Mouse (Mus musculus) CH12.LX (cell line): ENCODE measurements at regions not wholly inside any gene's neighbourhood (a gene's known extent, or its start where the extent isn't known, plus 50 kb on each side); places are given as distances from the start of the nearest gene placed in this dataset.

Experiments used
- DNase-seq: peaks from one replicate; pipeline ENCODE4 v3.0.0-alpha.2; 2013; ENCODE audit errors: extremely low read depth
- H3K27ac ChIP-seq: 2 replicates; pipeline ENCODE4 v1.5.1; 2012; ENCODE audit warnings: low read depth, mild to moderate bottlenecking, control low read depth, moderate library complexity; ENCODE audit not compliant: insufficient read depth
- H3K27me3 ChIP-seq: replicated peaks from 2 replicates; pipeline ENCODE3; 2012; ENCODE audit warnings: inconsistent platforms
- H3K36me3 ChIP-seq, 2 experiments: replicated peaks in 1 of 2; 2 replicates each; pipeline versions ENCODE3 to v1.6.1; 2012; ENCODE audit warnings: inconsistent platforms in 1 of 2, low read length in 1 of 2, mild to moderate bottlenecking in 1 of 2, mixed read lengths in 1 of 2, moderate library complexity in 1 of 2; ENCODE audit not compliant: control insufficient read depth in 1 of 2, insufficient read depth in 1 of 2
- H3K4me1 ChIP-seq, 2 experiments: 2 replicates each; pipeline ENCODE4 v1.6.1; 2012; ENCODE audit warnings: inconsistent platforms in 1 of 2, moderate library complexity in 1 of 2; ENCODE audit not compliant: insufficient read depth in 2 of 2, control insufficient read depth in 1 of 2
- H3K4me2 ChIP-seq: 2 replicates; pipeline ENCODE4 v1.6.1; 2012; ENCODE audit warnings: low read depth, mild to moderate bottlenecking, control low read depth; ENCODE audit not compliant: poor library complexity, insufficient read depth, severe bottlenecking
- H3K4me3 ChIP-seq, 3 experiments: fragments of 150-350 bp in 1 of 3; sonication (generic) in 1 of 3; replicated peaks in 1 of 3; 2 replicates each; pipeline versions ENCODE3 to v1.5.1; 2011 to 2012; ENCODE audit warnings: low read depth in 2 of 3, low read length in 2 of 3, mild to moderate bottlenecking in 2 of 3, moderate library complexity in 2 of 3, control low read depth in 1 of 3, improper control_type of control experiment in 1 of 3, inconsistent platforms in 1 of 3, mixed read lengths in 1 of 3; ENCODE audit not compliant: poor library complexity in 1 of 3
- H3K79me2 ChIP-seq: replicated peaks from 2 replicates; pipeline ENCODE4 v1.6.1; 2012; ENCODE audit warnings: mild to moderate bottlenecking, moderate library complexity; ENCODE audit not compliant: control insufficient read depth, poor library complexity, insufficient read depth, severe bottlenecking; ENCODE audit errors: extremely low read depth
- H3K9ac ChIP-seq: 2 replicates; pipeline ENCODE4 v1.6.1; 2012; ENCODE audit warnings: low read depth, mild to moderate bottlenecking, control low read depth, moderate library complexity; ENCODE audit not compliant: insufficient read depth
- H3K9me3 ChIP-seq: replicated peaks from 2 replicates; pipeline ENCODE3; 2012; ENCODE audit warnings: low read length, inconsistent platforms, mixed read lengths
- BHLHE40 ChIP-seq: IDR thresholded peaks from 2 replicates; pipeline ENCODE4 v1.6.1; 2011; ENCODE audit warnings: mild to moderate bottlenecking, low read depth, low read length, improper control_type of control experiment
- CHD1 ChIP-seq: IDR thresholded peaks from 2 replicates; pipeline ENCODE4 v1.6.1; 2012; ENCODE audit warnings: low read depth, low read length, improper control_type of control experiment, inconsistent platforms
- CHD2 ChIP-seq: IDR thresholded peaks from 2 replicates; pipeline ENCODE4 v1.6.1; 2011; ENCODE audit warnings: low read length, improper control_type of control experiment
- CTCF ChIP-seq, 2 experiments: IDR thresholded peaks in 1 of 2; conservative IDR thresholded peaks in 1 of 2; 2 replicates each; pipeline ENCODE4 v1.5.1; 2011 to 2012; ENCODE audit warnings: low read depth in 2 of 2, low read length in 2 of 2, improper control_type of control experiment in 1 of 2, inconsistent platforms in 1 of 2, mild to moderate bottlenecking in 1 of 2, moderate library complexity in 1 of 2
- E2F4 ChIP-seq: IDR thresholded peaks from 2 replicates; pipeline ENCODE4 v1.6.1; 2011; ENCODE audit warnings: low read depth, low read length, improper control_type of control experiment; ENCODE audit not compliant: insufficient replicate concordance
- EP300 ChIP-seq: IDR thresholded peaks from 2 replicates; pipeline ENCODE4 v1.6.1; 2011; ENCODE audit warnings: low read length, improper control_type of control experiment
- ETS1 ChIP-seq: conservative IDR thresholded peaks from 2 replicates; pipeline ENCODE4 v1.6.1; 2012; ENCODE audit warnings: low read depth, mild to moderate bottlenecking, inconsistent platforms, low read length, improper control_type of control experiment, moderate library complexity
- JUN ChIP-seq: IDR thresholded peaks from 2 replicates; pipeline ENCODE4 v1.6.1; 2011; ENCODE audit warnings: low read depth, mild to moderate bottlenecking, low read length, improper control_type of control experiment, moderate library complexity; ENCODE audit not compliant: insufficient read depth
- JUND ChIP-seq: conservative IDR thresholded peaks from 2 replicates; pipeline ENCODE4 v1.6.1; 2011; ENCODE audit warnings: low read depth, low read length, improper control_type of control experiment
- MAFK ChIP-seq: IDR thresholded peaks from 2 replicates; pipeline ENCODE4 v1.6.1; 2011; ENCODE audit warnings: low read length, improper control_type of control experiment; ENCODE audit not compliant: insufficient replicate concordance
- MAZ ChIP-seq: IDR thresholded peaks from 2 replicates; pipeline ENCODE4 v1.6.1; 2012; ENCODE audit warnings: low read depth, mild to moderate bottlenecking, inconsistent platforms, low read length, improper control_type of control experiment, moderate library complexity
- MEF2A ChIP-seq: IDR thresholded peaks from 2 replicates; pipeline ENCODE4 v1.6.1; 2014; ENCODE audit warnings: low read depth, mild to moderate bottlenecking, inconsistent platforms, low read length, improper control_type of control experiment, borderline replicate concordance
- MXI1 ChIP-seq: IDR thresholded peaks from 2 replicates; pipeline ENCODE4 v1.6.1; 2011; ENCODE audit warnings: mild to moderate bottlenecking, low read depth, low read length, improper control_type of control experiment
- MYC ChIP-seq: IDR thresholded peaks from 2 replicates; pipeline ENCODE4 v1.6.1; 2011; ENCODE audit warnings: low read depth, mild to moderate bottlenecking, improper control_type of control experiment, low read length
- NELFE ChIP-seq: IDR thresholded peaks from 2 replicates; pipeline ENCODE4 v1.6.1; 2011; ENCODE audit warnings: low read depth, low read length, improper control_type of control experiment
- NRF1 ChIP-seq: IDR thresholded peaks from 2 replicates; pipeline ENCODE4 v1.6.1; 2014; ENCODE audit warnings: low read depth, mild to moderate bottlenecking, inconsistent platforms, low read length, improper control_type of control experiment, moderate library complexity
- POLR2AphosphoS2 ChIP-seq: IDR thresholded peaks from 2 replicates; pipeline ENCODE4 v1.6.1; 2011; ENCODE audit warnings: low read depth, low read length, improper control_type of control experiment
- SIN3A ChIP-seq: IDR thresholded peaks from 2 replicates; pipeline ENCODE4 v1.6.1; 2012; ENCODE audit warnings: low read length, improper control_type of control experiment, inconsistent platforms
- TBP ChIP-seq: conservative IDR thresholded peaks from 2 replicates; pipeline ENCODE4 v1.6.1; 2011; ENCODE audit warnings: low read depth, low read length, improper control_type of control experiment
- TCF12 ChIP-seq: IDR thresholded peaks from 2 replicates; pipeline ENCODE4 v1.6.1; 2014; ENCODE audit warnings: low read depth, mild to moderate bottlenecking, inconsistent platforms, low read length, improper control_type of control experiment
- UBTF ChIP-seq: IDR thresholded peaks from 2 replicates; pipeline ENCODE4 v1.6.1; 2012; ENCODE audit warnings: low read depth, mild to moderate bottlenecking, inconsistent platforms, low read length, improper control_type of control experiment, moderate library complexity
- USF1 ChIP-seq: IDR thresholded peaks from 2 replicates; pipeline ENCODE4 v1.6.1; 2014; ENCODE audit warnings: low read depth, mild to moderate bottlenecking, inconsistent platforms, low read length, improper control_type of control experiment
- USF2 ChIP-seq: conservative IDR thresholded peaks from 2 replicates; pipeline ENCODE4 v1.6.1; 2011; ENCODE audit warnings: low read depth, low read length, improper control_type of control experiment
- ZKSCAN1 ChIP-seq: IDR thresholded peaks from 2 replicates; pipeline ENCODE4 v1.6.1; 2012; ENCODE audit warnings: low read depth, inconsistent platforms, low read length, improper control_type of control experiment, borderline replicate concordance
- ZNF384 ChIP-seq: IDR thresholded peaks from 2 replicates; pipeline ENCODE4 v1.6.1; 2012; ENCODE audit warnings: low read depth, low read length, improper control_type of control experiment, inconsistent platforms
- dilution Hi-C: fragments of 300-500 bp; cut with MboI; formaldehyde crosslinking; loops from 2 replicates; pipeline ENCODE4 v1.14.3; 2020; ENCODE audit warnings: low sequenced_read_pairs; ENCODE audit not compliant: extremely low pct_unique_long_range_greater_than_20kb, extremely low pct_ligation_motif_present
- in situ Hi-C: fragments of 300-500 bp; cut with MboI; formaldehyde crosslinking; loops from 3 replicates; pipeline ENCODE4 v1.14.3; 2019; ENCODE audit warnings: low sequenced_read_pairs, low pct_ligation_motif_present, low pct_unique_long_range_greater_than_20kb, mixed read lengths

DNA sequence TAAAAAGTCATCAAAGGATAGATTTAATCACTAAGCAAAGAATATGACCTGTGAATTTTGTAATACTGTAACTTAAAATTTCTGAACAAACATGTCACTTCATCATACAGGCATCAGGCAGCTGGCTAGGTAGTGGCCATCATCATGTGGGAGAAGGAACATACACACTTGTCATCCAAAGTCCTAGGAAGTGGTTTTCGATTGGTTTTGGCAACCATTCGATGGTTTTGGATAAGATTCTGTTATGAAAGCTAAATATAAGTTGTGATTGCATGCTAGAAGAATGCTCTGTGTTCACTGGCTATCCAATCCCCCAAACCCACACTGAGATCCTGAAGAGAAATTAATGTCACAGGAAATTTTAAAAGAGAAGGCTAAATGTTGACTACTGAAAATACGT lies 207.7 kb downstream of the Gm7489 start:
- DNase-seq: no peak
- dilution Hi-C loops: no loop called here

DNA sequence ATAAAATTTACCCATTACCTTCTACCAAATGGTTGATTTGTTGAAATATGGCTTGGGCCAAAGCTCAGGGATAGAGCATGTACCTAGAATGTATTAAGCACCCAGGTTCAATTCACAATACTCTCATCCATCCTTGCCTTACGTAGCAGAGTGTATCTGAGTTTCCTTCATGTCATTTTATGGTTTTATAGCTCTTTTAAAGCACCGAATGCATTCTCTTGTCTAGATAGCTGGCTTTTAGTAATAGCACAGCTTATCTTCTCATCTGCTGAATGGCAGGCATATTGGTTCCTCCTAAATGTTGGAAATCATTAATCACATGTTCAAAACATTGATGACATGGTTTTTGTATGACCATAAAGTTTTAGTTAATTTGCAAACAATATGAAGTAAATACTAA lies 212.8 kb downstream of the Gm7489 start:
- Histone ChIP-seq H3K27me3 (no peaks in the 10 kb centered on the region), H3K9ac (no peak overlapping the region)
- in situ Hi-C loops: no loop called here
- TF ChIP-seq E2F4 (no peak), JUND (no peak), MEF2A (no peak), CHD1 (no peak), MXI1 (no peak), CHD2 (no peak), TBP (no peak), MYC (no peak), MAZ (no peak), TCF12 (no peak), ZNF384 (no peak), USF1 (no peak), NRF1 (no peak), CTCF (conservative IDR thresholded peaks at IDR 0.05 in 1 of 2, IDR thresholded peaks at IDR 0.05 in 1 of 2; ENCODE audit: low read depth in 2 of 2, low read length in 2 of 2) (no peak), MAFK (no peak), ETS1 (no peak), SIN3A (no peak), UBTF (no peak), BHLHE40 (no peak), NELFE (no peak)
- TF ChIP-seq, all 38 proteins: peak for 0
- Histone ChIP-seq H3K4me3 (no peak overlapping the region), H3K79me2 (no peaks in the 10 kb centered on the region), H3K4me1 (peaks cover 0 to 14% of the 10 kb centered on the region in 2 experiments; a peak in 1 of 4 replicates), H3K9me3 (no peaks in the 10 kb centered on the region), H3K36me3 (no peaks in the 10 kb centered on the region), H3K27ac (no peak overlapping the region), H3K4me2 (no peak overlapping the region)
- dilution Hi-C loops: no loop called here
- no peak for DNase-seq

More for the DNA sequence above, 207.7 kb downstream of the Gm7489 start:
- no peaks in the 10 kb centered on the region for H3K36me3 ChIP-seq
- no peaks in the 10 kb centered on the region for H3K79me2 ChIP-seq
- no peaks in the 10 kb centered on the region for H3K27me3 ChIP-seq
- H3K9ac ChIP-seq: no peak overlapping the region
- no peak overlapping the region for H3K4me3 ChIP-seq
- TF ChIP-seq ZKSCAN1 (no peak), MXI1 (no peak), TCF12 (no peak), ETS1 (no peak), POLR2AphosphoS2 (no peak), MYC (no peak), USF2 (no peak), JUN (no peak), EP300 (no peak)
- in situ Hi-C loops: no loop called here
- no peaks in the 10 kb centered on the region for H3K9me3 ChIP-seq
- peaks cover 0 to 14% of the 10 kb centered on the region in 2 experiments; a peak in 1 of 4 replicates for H3K4me1 ChIP-seq
- H3K4me2 ChIP-seq: no peak overlapping the region
- H3K27ac ChIP-seq: no peak overlapping the region
